16 mouse cellular contexts compared by ENCODE assay signal in genomic region chr3:27506886-27507285, GRCm38 (mm10).
"Had no signal": no experiment of that assay in that cellular context is flagged by ENCODE, and none has a peak within 500 bp of the region (broad histone marks: within the 10 kb centered on the region; RNA-seq: fewer than 3 reads in every experiment).

No protein-coding gene starts in this region.

- H3K4me3 ChIP-seq: neural tube, embryonic 13.5 days; neural tube, embryonic 15.5 days; stomach, embryonic 15.5 days had no signal

- H3K36me3 ChIP-seq: neural tube, embryonic 15.5 days had no signal

- H3K4me1 ChIP-seq: neural tube, embryonic 13.5 days; neural tube, embryonic 15.5 days; stomach, embryonic 15.5 days had no signal

- H3K27me3 ChIP-seq: neural tube, embryonic 13.5 days; neural tube, embryonic 15.5 days; stomach, embryonic 15.5 days had no signal

- H3K27ac ChIP-seq: neural tube, embryonic 13.5 days; neural tube, embryonic 15.5 days; stomach, embryonic 15.5 days; stomach, postnatal 0 days had no signal

- H3K9ac ChIP-seq: neural tube, embryonic 13.5 days; neural tube, embryonic 15.5 days; stomach, embryonic 15.5 days had no signal

- DNase-seq: retina, postnatal 1 day; right cerebral cortex, adult 18-20 months; right cerebral cortex, postnatal 14 days; right cerebral cortex, postnatal 25 days; right cerebral cortex, postnatal 4 days; spleen, adult 18-20 months; thymus, adult 18-20 months; thymus, adult 2 months; thymus, postnatal 14 days; thymus, postnatal 25 days; thymus, postnatal 36 days; thymus, postnatal 4 days had no signal
